Mouse (Mus musculus) liver, embryonic 15.5 days (tissue): ENCODE data around the gene Clrn3. TPM values are rescaled to one million over a fixed set of nuclear protein-coding genes. Genes with fewer than 3 reads are reported as not detected.

Experiments used
- ATAC-seq: fragments of 200-750 bp; cut with Nextera tagmentation; 2 replicates; pipeline ENCODE4 v1.8.0; 2017; ENCODE audit warnings: moderate number of reproducible peaks, mild to moderate bottlenecking, moderate library complexity; ENCODE audit not compliant: insufficient read depth
- H3K27ac ChIP-seq: fragments of 300-500 bp; sonication (generic); replicated peaks from 2 replicates; pipeline ENCODE4 v1.5.1; 2015; ENCODE audit warnings: mild to moderate bottlenecking, inconsistent platforms
- H3K27me3 ChIP-seq: fragments of 300-500 bp; sonication (generic); 2 replicates; pipeline ENCODE4 v1.6.1; 2015; ENCODE audit warnings: mild to moderate bottlenecking, inconsistent platforms
- H3K36me3 ChIP-seq: fragments of 300-500 bp; sonication (generic); replicated peaks from 2 replicates; pipeline ENCODE4 v1.6.1; 2015; ENCODE audit warnings: moderate library complexity, mild to moderate bottlenecking, inconsistent platforms
- H3K4me1 ChIP-seq: fragments of 300-500 bp; sonication (generic); replicated peaks from 2 replicates; pipeline ENCODE4 v1.6.1; 2015; ENCODE audit warnings: inconsistent platforms
- H3K4me2 ChIP-seq: fragments of 300-500 bp; sonication (generic); 2 replicates; pipeline ENCODE4 v1.6.1; 2015; ENCODE audit warnings: moderate library complexity, mild to moderate bottlenecking, inconsistent platforms
- H3K4me3 ChIP-seq: fragments of 300-500 bp; sonication (generic); replicated peaks from 2 replicates; pipeline ENCODE4 v1.5.1; 2015; ENCODE audit warnings: mild to moderate bottlenecking, inconsistent platforms
- H3K9ac ChIP-seq: fragments of 300-500 bp; sonication (generic); 2 replicates; pipeline ENCODE4 v1.6.1; 2015; ENCODE audit warnings: moderate library complexity, mild to moderate bottlenecking, inconsistent platforms
- H3K9me3 ChIP-seq: fragments of 300-500 bp; sonication (generic); replicated peaks from 2 replicates; pipeline ENCODE4 v1.6.1; 2016; ENCODE audit warnings: inconsistent platforms
- WGBS: fragments of 180-500 bp; shearing (Covaris S2); methylation state at CpG from one replicate; pipeline ENCODE4 v1.1.7; 2015; ENCODE audit warnings: mixed read lengths; ENCODE audit not compliant: insufficient replicate concordance; 5-methylcytosine and 5-hydroxymethylcytosine counted together
- polyA plus RNA-seq: library from polyadenylated mRNA; unstranded; fragments of >200 nt; fragmentation: Nextera tagmentation; extraction: Ambion mirVana; gene quantifications from 2 replicates; pipeline ENCODE4 v1.2.1, GENCODE M21; 2015

Clrn3 gene
- polyA plus RNA-seq, 1 experiment from 2014 or later: 0.03 TPM

- peaks cover 41% of the 10 kb centered on the region for H3K4me1 ChIP-seq
- ATAC-seq: no peak
- 28% methylated on average over 3 of the region's 3 CpGs for WGBS
Measured at GRCm38 (mm10) chr7:135535908-135536307, 7.5 kb upstream of the Clrn3 start.

GRCm38 (mm10) chr7:135534548-135535189 is 6.2 kb upstream of the Clrn3 start:
- Histone ChIP-seq H3K36me3 (no peaks in the 10 kb centered on the region), H3K4me3 (no peak overlapping the region), H3K27ac (no peak overlapping the region), H3K4me1 (peaks cover 32% of the 10 kb centered on the region), H3K27me3 (peaks cover 12% of the 10 kb centered on the region), H3K4me2 (no peak overlapping the region), H3K9ac (no peak overlapping the region), H3K9me3 (no peaks in the 10 kb centered on the region)
- WGBS: 23% methylated on average over 2 of the region's 2 CpGs
- ATAC-seq: no peak

More at GRCm38 (mm10) chr7:135535908-135536307, 7.5 kb upstream of the Clrn3 start:
- H3K27ac ChIP-seq: no peak overlapping the region
- H3K27me3 ChIP-seq: peaks cover 12% of the 10 kb centered on the region
- H3K4me3 ChIP-seq: no peak overlapping the region
- no peak overlapping the region for H3K9ac ChIP-seq
- H3K9me3 ChIP-seq: no peaks in the 10 kb centered on the region
- no peak overlapping the region for H3K4me2 ChIP-seq
- H3K36me3 ChIP-seq: no peaks in the 10 kb centered on the region

GRCm38 (mm10) chr7:135529068-135529467 is 614 bp upstream of the Clrn3 start:
- Histone ChIP-seq H3K4me2 (no peak overlapping the region), H3K27ac (no peak overlapping the region), H3K9ac (no peak overlapping the region), H3K4me3 (no peak overlapping the region), H3K9me3 (no peaks in the 10 kb centered on the region), H3K4me1 (0 out of 2 replicates have a peak, but pooled peaks cover 3% of the 10 kb centered on the region), H3K27me3 (no peaks in the 10 kb centered on the region), H3K36me3 (no peaks in the 10 kb centered on the region)
- ATAC-seq: no peak
- 74% methylated on average over 2 of the region's 2 CpGs for WGBS

- H3K4me3 ChIP-seq: no peak overlapping the region
- no peak overlapping the region for H3K9ac ChIP-seq
- H3K27me3 ChIP-seq: no peaks in the 10 kb centered on the region
- ATAC-seq: no peak
- H3K36me3 ChIP-seq: no peaks in the 10 kb centered on the region
- WGBS: 11% methylated on average over 3 of the region's 3 CpGs
- H3K4me1 ChIP-seq: peaks cover 3% of the 10 kb centered on the region; the same call in 1 of the 2 replicates
- no peak overlapping the region for H3K4me2 ChIP-seq
- H3K27ac ChIP-seq: no peak overlapping the region
- no peaks in the 10 kb centered on the region for H3K9me3 ChIP-seq
Measured at GRCm38 (mm10) chr7:135527169-135527568, 1.3 kb downstream of the Clrn3 start.

- 31% methylated on average over 3 of the region's 3 CpGs for WGBS
- H3K36me3 ChIP-seq: no peaks in the 10 kb centered on the region
- peaks cover 7% of the 10 kb centered on the region for H3K4me1 ChIP-seq
- no peaks in the 10 kb centered on the region for H3K9me3 ChIP-seq
- no peak for ATAC-seq
- H3K4me3 ChIP-seq: no peak overlapping the region
- H3K4me2 ChIP-seq: no peak overlapping the region
- H3K27me3 ChIP-seq: no peaks in the 10 kb centered on the region
- no peak overlapping the region for H3K27ac ChIP-seq
- no peak overlapping the region for H3K9ac ChIP-seq
Measured at GRCm38 (mm10) chr7:135526574-135527152, 1.8 kb downstream of the Clrn3 start.

- ATAC-seq: no peak
- Histone ChIP-seq H3K27ac (no peak overlapping the region), H3K9me3 (no peaks in the 10 kb centered on the region), H3K9ac (no peak overlapping the region), H3K4me1 (peaks cover 12% of the 10 kb centered on the region), H3K4me2 (no peak overlapping the region), H3K36me3 (no peaks in the 10 kb centered on the region), H3K4me3 (no peak overlapping the region), H3K27me3 (no peaks in the 10 kb centered on the region)
- WGBS: 64% methylated on average over 6 of the region's 6 CpGs
Measured at GRCm38 (mm10) chr7:135524424-135524967, 4.0 kb downstream of the Clrn3 start.

GRCm38 (mm10) chr7:135523981-135524380 is 4.5 kb downstream of the Clrn3 start:
- no peaks in the 10 kb centered on the region for H3K27me3 ChIP-seq
- peaks cover 12% of the 10 kb centered on the region for H3K4me1 ChIP-seq
- 27% methylated on average over 4 of the region's 4 CpGs for WGBS
- no peak overlapping the region for H3K4me3 ChIP-seq
- ATAC-seq: no peak
- no peak overlapping the region for H3K9ac ChIP-seq
- H3K27ac ChIP-seq: no peak overlapping the region
- H3K36me3 ChIP-seq: no peaks in the 10 kb centered on the region
- no peaks in the 10 kb centered on the region for H3K9me3 ChIP-seq
- H3K4me2 ChIP-seq: no peak overlapping the region

GRCm38 (mm10) chr7:135521755-135522512 is 6.5 kb downstream of the Clrn3 start:
- Histone ChIP-seq H3K4me3 (no peak overlapping the region), H3K27ac (no peak overlapping the region), H3K9me3 (no peaks in the 10 kb centered on the region), H3K9ac (no peak overlapping the region), H3K4me1 (peaks cover 12% of the 10 kb centered on the region), H3K4me2 (no peak overlapping the region), H3K36me3 (no peaks in the 10 kb centered on the region), H3K27me3 (no peaks in the 10 kb centered on the region)
- 46% methylated on average over 15 of the region's 15 CpGs for WGBS
- ATAC-seq: peak; percentile 65; the same call in 1 of the 2 replicates

- 23% methylated on average over 5 of the region's 5 CpGs for WGBS
- H3K27me3 ChIP-seq: no peaks in the 10 kb centered on the region
- no peak overlapping the region for H3K4me3 ChIP-seq
- H3K36me3 ChIP-seq: no peaks in the 10 kb centered on the region
- H3K27ac ChIP-seq: no peak overlapping the region
- no peaks in the 10 kb centered on the region for H3K9me3 ChIP-seq
- H3K4me2 ChIP-seq: no peak overlapping the region
- peaks cover 10% of the 10 kb centered on the region for H3K4me1 ChIP-seq
- H3K9ac ChIP-seq: no peak overlapping the region
- no peak for ATAC-seq
Measured at GRCm38 (mm10) chr7:135520241-135520640, 8.2 kb downstream of the Clrn3 start.

- Histone ChIP-seq H3K36me3 (no peaks in the 10 kb centered on the region), H3K4me2 (no peak overlapping the region), H3K4me3 (no peak overlapping the region), H3K27me3 (no peaks in the 10 kb centered on the region), H3K27ac (no peak overlapping the region), H3K4me1 (peaks cover 10% of the 10 kb centered on the region), H3K9ac (no peak overlapping the region), H3K9me3 (no peaks in the 10 kb centered on the region)
- WGBS: 22% methylated on average over 4 of the region's 4 CpGs
- ATAC-seq: no peak
Measured at GRCm38 (mm10) chr7:135517191-135517590, 11.3 kb downstream of the Clrn3 start.

- no peak overlapping the region for H3K4me3 ChIP-seq
- H3K9me3 ChIP-seq: no peaks in the 10 kb centered on the region
- no peaks in the 10 kb centered on the region for H3K27me3 ChIP-seq
- no peaks in the 10 kb centered on the region for H3K4me1 ChIP-seq
- H3K27ac ChIP-seq: no peak overlapping the region
- H3K36me3 ChIP-seq: no peaks in the 10 kb centered on the region
- no peak overlapping the region for H3K4me2 ChIP-seq
- no peak overlapping the region for H3K9ac ChIP-seq
- ATAC-seq: no peak
- 61% methylated on average over 3 of the region's 3 CpGs for WGBS
Measured at GRCm38 (mm10) chr7:135511723-135512122, 16.7 kb downstream of the Clrn3 start.
